Mouse (Mus musculus) embryonic facial prominence, embryonic 14.5 days (tissue): ENCODE data around the gene Cacnb3. TPM values are rescaled to one million over a fixed set of nuclear protein-coding genes. Genes with fewer than 3 reads are reported as not detected.

Source experiments
- ATAC-seq: fragments of 200-750 bp; cut with Nextera tagmentation; 2 replicates; pipeline ENCODE4 v1.8.0; 2017; ENCODE audit warnings: low read depth, moderate number of reproducible peaks, moderate TSS enrichment
- DNase-seq: peaks from one replicate; pipeline ENCODE4 v3.0.0-alpha.2; 2015; ENCODE audit warnings: low spot score
- H3K27ac ChIP-seq: fragments of 300-500 bp; sonication (generic); replicated peaks from 2 replicates; pipeline ENCODE4 v1.5.1; 2014; ENCODE audit warnings: low read depth, mild to moderate bottlenecking, low read length, moderate library complexity
- H3K27me3 ChIP-seq: fragments of 300-500 bp; sonication (generic); replicated peaks from 2 replicates; pipeline ENCODE4 v1.6.1; 2014; ENCODE audit warnings: low read length; ENCODE audit not compliant: control insufficient read depth, insufficient read depth
- H3K36me3 ChIP-seq: fragments of 300-500 bp; sonication (generic); 2 replicates; pipeline ENCODE4 v1.6.1; 2014; ENCODE audit warnings: low read length, mixed read lengths; ENCODE audit not compliant: control insufficient read depth, insufficient read depth
- H3K4me1 ChIP-seq: fragments of 300-500 bp; sonication (generic); 2 replicates; pipeline ENCODE4 v1.6.1; 2014; ENCODE audit warnings: antibody characterized with exemption, low read length; ENCODE audit not compliant: control insufficient read depth, insufficient read depth
- H3K4me2 ChIP-seq: fragments of 300-500 bp; sonication (generic); 2 replicates; pipeline ENCODE4 v1.6.1; 2014; ENCODE audit warnings: low read depth, mild to moderate bottlenecking, low read length, moderate library complexity, mixed read lengths
- H3K4me3 ChIP-seq: fragments of 300-500 bp; sonication (generic); 2 replicates; pipeline ENCODE4 v1.5.1; 2014; ENCODE audit warnings: low read depth, mild to moderate bottlenecking, low read length
- H3K9ac ChIP-seq: fragments of 300-500 bp; sonication (generic); 2 replicates; pipeline ENCODE4 v1.6.1; 2014; ENCODE audit warnings: low read depth, mild to moderate bottlenecking, low read length, moderate library complexity, mixed read lengths
- H3K9me3 ChIP-seq: fragments of 300-500 bp; sonication (generic); 2 replicates; pipeline ENCODE4 v1.6.1; 2016; ENCODE audit warnings: low read length; ENCODE audit not compliant: control insufficient read depth
- WGBS: fragments of 180-500 bp; shearing (Covaris S2); extraction: QIAGEN DNeasy Blood & Tissue Kit; methylation state at CpG from one replicate; pipeline ENCODE4 v1.1.7; 2014; 5-methylcytosine and 5-hydroxymethylcytosine counted together
- polyA plus RNA-seq: library from polyadenylated mRNA; unstranded; fragments of >200 nt; fragmentation: Nextera tagmentation; extraction: Ambion mirVana; gene quantifications from 2 replicates; pipeline ENCODE4 v1.2.1, GENCODE M21; 2014

The Cacnb3 gene
- polyA plus RNA-seq, 1 experiment from 2014 or later: 29.0 TPM

DNA sequence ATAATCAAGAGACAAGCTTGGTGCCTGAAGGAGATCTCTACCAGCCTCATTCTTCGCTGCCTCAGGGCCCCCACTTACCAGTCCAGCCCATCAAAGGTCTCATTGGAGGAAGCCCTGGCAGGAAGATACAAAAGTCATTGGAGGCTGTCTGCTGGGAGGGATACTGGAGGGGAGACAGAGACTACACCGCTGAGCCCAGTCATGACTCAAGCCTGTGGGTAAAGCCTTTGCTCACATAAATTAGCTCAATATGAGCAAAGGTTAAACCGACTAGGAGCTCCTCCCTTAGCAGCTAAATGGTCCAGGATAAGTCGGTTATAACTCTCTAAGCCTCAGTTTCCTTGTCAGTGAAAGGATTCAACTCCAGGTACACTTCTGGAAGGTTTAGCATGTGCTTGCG is 35.6 kb upstream of the Cacnb3 start:
- Histone ChIP-seq H3K27ac (no peak overlapping the region), H3K36me3 (peaks cover 93% of the 10 kb centered on the region), H3K4me2 (no peak overlapping the region), H3K9me3 (no peaks in the 10 kb centered on the region), H3K9ac (no peak overlapping the region), H3K4me1 (no peaks in the 10 kb centered on the region), H3K4me3 (no peak overlapping the region), H3K27me3 (no peaks in the 10 kb centered on the region)
- 87% methylated on average over 5 of the region's 5 CpGs for WGBS
- DNase-seq (no peak), ATAC-seq (no peak)

DNA sequence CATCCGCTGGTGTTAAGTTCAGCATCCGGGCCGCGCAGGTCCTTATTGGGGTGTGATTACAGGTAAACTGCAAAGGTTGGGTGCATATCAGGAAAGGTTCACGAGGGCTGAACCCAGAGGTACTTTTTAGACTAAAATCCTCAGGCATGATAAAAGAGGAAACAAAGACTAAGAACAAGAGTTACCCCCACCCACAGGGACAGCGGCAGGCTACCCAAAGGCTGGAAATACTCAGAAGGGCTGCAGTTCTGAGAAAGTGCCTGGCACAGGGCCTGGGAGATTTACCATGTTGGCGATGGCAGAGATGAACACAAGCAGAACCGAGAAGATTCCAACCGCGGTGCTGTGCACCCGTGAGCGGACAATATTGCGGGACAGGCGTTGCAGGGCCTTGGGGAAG is 34.0 kb upstream of the Cacnb3 start:
- 93% methylated on average over 14 of the region's 14 CpGs for WGBS
- DNase-seq: no peak
- no peak overlapping the region for H3K4me2 ChIP-seq
- no peak overlapping the region for H3K27ac ChIP-seq
- no peaks in the 10 kb centered on the region for H3K4me1 ChIP-seq
- no peak overlapping the region for H3K9ac ChIP-seq
- no peaks in the 10 kb centered on the region for H3K27me3 ChIP-seq
- no peak overlapping the region for H3K4me3 ChIP-seq
- no peak for ATAC-seq
- peaks cover 97% of the 10 kb centered on the region for H3K36me3 ChIP-seq
- H3K9me3 ChIP-seq: no peaks in the 10 kb centered on the region

GRCm38 (mm10) chr15:98600036-98600709 is 30.5 kb upstream of the Cacnb3 start:
- no peak overlapping the region for H3K4me3 ChIP-seq
- peaks cover 18% of the 10 kb centered on the region for H3K4me1 ChIP-seq
- H3K4me2 ChIP-seq: no peak overlapping the region
- DNase-seq: no peak
- no peak for ATAC-seq
- no peaks in the 10 kb centered on the region for H3K27me3 ChIP-seq
- no peak overlapping the region for H3K9ac ChIP-seq
- H3K9me3 ChIP-seq: no peaks in the 10 kb centered on the region
- H3K27ac ChIP-seq: no peak overlapping the region
- peaks cover 79% of the 10 kb centered on the region for H3K36me3 ChIP-seq
- WGBS: 87% methylated on average over 12 of the region's 12 CpGs

DNA sequence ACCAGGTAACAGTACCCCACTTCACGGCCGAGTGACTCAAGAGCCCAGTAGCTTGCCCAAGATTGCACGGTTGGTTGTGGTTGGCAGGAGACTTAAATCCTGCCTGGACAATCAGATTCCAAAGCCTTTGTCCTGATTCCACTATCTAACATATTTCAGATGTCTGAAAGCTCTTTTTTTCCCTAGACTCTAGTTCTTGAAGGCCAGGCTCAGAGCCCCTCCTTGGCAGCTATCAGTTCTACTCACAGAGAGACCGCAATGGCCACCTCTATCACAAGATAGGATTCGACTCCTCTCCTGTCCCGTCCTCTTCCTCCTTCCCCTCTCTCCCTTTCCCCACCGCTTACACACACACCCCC is 28.8 kb upstream of the Cacnb3 start:
- Histone ChIP-seq H3K4me3 (peak overlapping the region; percentile 25; the same call in 1 of the 2 replicates), H3K9ac (peak overlapping the region; percentile 51)
- 64% methylated on average over 7 of the region's 7 CpGs for WGBS

DNA sequence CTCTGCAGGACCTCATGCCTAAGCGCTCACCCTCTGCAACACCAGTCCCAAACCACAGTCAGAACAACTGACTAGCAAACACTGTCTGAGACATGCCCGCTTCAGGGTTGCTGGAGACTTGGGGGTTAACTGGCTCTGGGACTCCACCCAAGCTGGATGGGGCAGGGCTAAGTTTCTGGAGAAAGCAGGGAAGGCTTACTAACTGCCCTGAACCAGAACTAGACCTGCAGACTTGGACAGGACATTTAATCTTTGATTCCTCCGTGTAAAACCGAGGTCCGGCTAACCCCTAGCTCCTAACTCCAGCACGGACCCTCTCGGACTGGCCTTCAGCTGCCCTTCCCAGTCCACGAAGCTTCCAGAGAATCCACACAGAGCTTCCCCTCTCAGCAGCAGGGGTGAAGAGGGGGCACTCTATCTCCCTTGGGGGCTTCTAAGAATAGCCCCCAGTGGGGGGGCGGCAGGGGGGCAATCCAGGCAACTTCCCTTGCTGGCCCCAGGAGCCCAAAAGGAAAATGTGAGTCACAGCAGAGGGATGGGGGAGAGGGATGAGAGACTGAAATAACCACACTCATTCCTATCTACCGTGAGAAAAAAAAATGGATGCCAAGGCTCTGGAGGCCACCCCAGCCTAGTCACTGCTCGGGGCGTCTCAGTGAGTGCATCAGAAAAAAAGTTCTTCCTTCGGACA is 28.3 kb upstream of the Cacnb3 start:
- peak overlapping the region; percentile 54 for H3K4me2 ChIP-seq
- H3K9me3 ChIP-seq: no peaks in the 10 kb centered on the region
- H3K4me3 ChIP-seq: peak overlapping the region; percentile 25
- peak overlapping the region; percentile 51 for H3K9ac ChIP-seq
- ATAC-seq (peak; percentile 27), DNase-seq (peak; percentile 42)
- H3K27ac ChIP-seq: peak overlapping the region; percentile 70
- peaks cover 58% of the 10 kb centered on the region for H3K36me3 ChIP-seq
- H3K27me3 ChIP-seq: no peaks in the 10 kb centered on the region
- 49% methylated on average over 13 of the region's 13 CpGs for WGBS
- peaks cover 23% of the 10 kb centered on the region for H3K4me1 ChIP-seq

More for the DNA sequence above, 28.8 kb upstream of the Cacnb3 start:
- DNase-seq (no peak), ATAC-seq (no peak)
- peak overlapping the region; percentile 54 for H3K4me2 ChIP-seq
- H3K4me1 ChIP-seq: peaks cover 19% of the 10 kb centered on the region
- H3K9me3 ChIP-seq: no peaks in the 10 kb centered on the region
- peaks cover 63% of the 10 kb centered on the region for H3K36me3 ChIP-seq
- peak overlapping the region; percentile 70 for H3K27ac ChIP-seq
- no peaks in the 10 kb centered on the region for H3K27me3 ChIP-seq

DNA sequence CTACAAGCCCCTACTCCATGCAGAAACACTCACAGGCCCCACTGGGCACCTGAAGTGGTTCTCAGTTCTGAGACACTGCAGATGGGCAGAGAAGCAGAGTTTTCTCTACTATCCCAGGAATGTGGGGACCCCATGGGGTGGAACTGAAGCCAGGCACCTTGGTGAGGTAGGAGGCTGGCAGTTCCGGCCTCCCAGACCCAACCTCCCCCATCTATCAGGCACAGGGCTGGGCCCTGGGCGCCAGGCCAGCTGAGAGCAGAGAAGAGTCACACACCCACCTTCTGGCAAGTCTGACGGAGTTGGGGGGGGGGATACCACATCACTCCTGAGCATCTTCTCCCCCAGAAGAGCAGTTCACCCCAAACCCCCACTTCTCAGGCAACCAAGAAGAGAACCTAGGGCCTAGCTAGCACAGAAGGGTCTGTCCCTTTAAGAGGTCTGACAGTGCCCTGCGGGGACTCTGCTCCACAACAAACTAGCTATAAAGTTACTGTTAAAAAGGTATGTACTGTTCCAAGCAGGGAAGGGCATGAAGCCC is 27.6 kb upstream of the Cacnb3 start:
- no peaks in the 10 kb centered on the region for H3K9me3 ChIP-seq
- peaks cover 30% of the 10 kb centered on the region for H3K4me1 ChIP-seq
- ATAC-seq (no peak), DNase-seq (peak; percentile 16)
- H3K27ac ChIP-seq: peak overlapping the region; percentile 70
- peaks cover 51% of the 10 kb centered on the region for H3K36me3 ChIP-seq
- peak overlapping the region; percentile 54 for H3K4me2 ChIP-seq
- peak overlapping the region; percentile 51 for H3K9ac ChIP-seq
- peak overlapping the region; percentile 25 for H3K4me3 ChIP-seq
- 29% methylated on average over 3 of the region's 4 CpGs for WGBS
- no peaks in the 10 kb centered on the region for H3K27me3 ChIP-seq

DNA sequence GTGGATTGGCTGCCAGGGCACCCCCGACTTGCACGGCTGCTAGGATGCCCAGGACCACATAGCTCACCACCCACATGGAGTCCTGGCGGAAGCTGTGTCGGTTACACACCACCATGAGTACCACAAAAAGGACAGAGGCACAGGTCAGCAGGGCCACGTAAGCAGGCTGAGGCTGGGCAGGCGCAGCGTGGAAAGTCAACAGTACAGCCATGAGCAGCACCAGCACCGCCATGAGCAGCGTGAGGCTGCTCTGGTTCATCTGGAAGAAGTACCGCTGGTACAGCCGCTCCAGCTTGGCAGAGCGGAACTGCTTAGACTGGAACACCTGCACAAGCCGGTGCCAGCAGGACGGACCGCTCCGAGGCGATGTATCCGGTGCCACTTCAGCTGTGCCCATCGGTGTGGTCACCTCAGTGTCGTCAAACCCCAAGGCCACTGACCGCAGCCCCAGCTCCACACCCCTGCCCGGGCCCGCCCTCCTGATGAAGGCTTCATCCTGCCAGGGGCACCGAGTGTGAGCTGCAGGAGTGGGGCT is 26.5 kb upstream of the Cacnb3 start:
- no peak overlapping the region for H3K4me2 ChIP-seq
- H3K4me1 ChIP-seq: peaks cover 34% of the 10 kb centered on the region
- no peak overlapping the region for H3K4me3 ChIP-seq
- H3K27ac ChIP-seq: no peak overlapping the region
- H3K9ac ChIP-seq: 0 out of 2 replicates have a peak overlapping the region, but pooled peaks have one; percentile 15
- ATAC-seq: no peak
- peaks cover 41% of the 10 kb centered on the region for H3K36me3 ChIP-seq
- H3K9me3 ChIP-seq: no peaks in the 10 kb centered on the region
- no peaks in the 10 kb centered on the region for H3K27me3 ChIP-seq
- WGBS: 92% methylated on average over 15 of the region's 24 CpGs
- no peak for DNase-seq

DNA sequence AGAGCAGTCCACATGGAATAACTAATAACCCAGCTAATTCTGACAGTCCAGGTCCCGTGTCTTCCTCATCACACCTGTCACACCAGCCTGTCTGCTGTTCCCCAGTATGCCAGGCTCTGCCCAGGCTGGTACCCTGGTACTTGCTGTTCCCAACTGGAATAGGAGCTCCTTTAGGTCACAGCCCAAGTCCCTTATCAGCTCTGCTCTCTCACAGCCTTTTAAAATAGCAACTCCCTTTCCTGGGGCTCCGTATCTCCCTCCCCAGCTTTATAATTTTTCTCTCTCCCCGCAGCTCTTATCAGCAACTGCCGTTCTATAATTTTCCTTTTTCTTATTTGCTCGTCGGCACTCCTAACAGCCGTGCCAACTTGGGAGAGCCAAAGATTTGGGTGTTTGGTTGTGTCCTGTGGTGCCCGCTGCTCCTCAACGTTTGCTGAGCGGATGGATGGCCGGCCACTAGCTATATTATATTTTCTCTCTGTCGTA is 24.5 kb upstream of the Cacnb3 start:
- DNase-seq (no peak), ATAC-seq (no peak)
- no peak overlapping the region for H3K4me3 ChIP-seq
- 92% methylated on average over 12 of the region's 12 CpGs for WGBS
- H3K4me2 ChIP-seq: no peak overlapping the region
- H3K9me3 ChIP-seq: no peaks in the 10 kb centered on the region
- no peak overlapping the region for H3K9ac ChIP-seq
- H3K36me3 ChIP-seq: peaks cover 22% of the 10 kb centered on the region
- H3K4me1 ChIP-seq: peaks cover 37% of the 10 kb centered on the region
- no peak overlapping the region for H3K27ac ChIP-seq
- H3K27me3 ChIP-seq: no peaks in the 10 kb centered on the region
